ENCODE assay signal across 8 mouse cellular contexts in genomic region chr11:116272589-116273468, GRCm38 (mm10). TPM values are rescaled to one million over a fixed set of nuclear protein-coding genes. Genes with fewer than 3 reads are reported as not detected.
DNase-seq lines count a peak whose midpoint lies in the region; ATAC-seq and TF ChIP-seq lines count a peak whose summit lies in the region.

No protein-coding gene starts in this region.

- WGBS in cerebellum, adult 2 months = 36% methylated on average over 12 of the region's 12 CpGs
- WGBS in limb, embryonic 14.5 days = 44% methylated on average over 12 of the region's 12 CpGs
- WGBS in stomach, embryonic 15.5 days = 45% methylated on average over 12 of the region's 12 CpGs

- peak overlapping the region; percentile 56 for H3K4me2 ChIP-seq in limb, embryonic 14.5 days (replicated peaks; ENCODE audit: low read depth, low read length, severe bottlenecking)
- H3K4me2 ChIP-seq in stomach, embryonic 15.5 days = peak overlapping the region; percentile 73

- H3K4me1 ChIP-seq in cerebellum, adult 2 months (ENCODE audit: control insufficient read depth, insufficient read depth, low read length) = peaks cover 6% of the 10 kb centered on the region
- H3K4me1 ChIP-seq in testis, adult 2 months (ENCODE audit: control insufficient read depth, insufficient read depth, low read length) = peaks cover 2% of the 10 kb centered on the region
- H3K4me1 ChIP-seq in limb, embryonic 14.5 days (ENCODE audit: control insufficient read depth, insufficient read depth, low read length) = peaks cover 8% of the 10 kb centered on the region
- H3K4me1 ChIP-seq in stomach, embryonic 15.5 days = peaks cover 7% of the 10 kb centered on the region

- no peaks in the 10 kb centered on the region for H3K27me3 ChIP-seq in cerebellum, adult 2 months (ENCODE audit: control insufficient read depth, insufficient read depth, low read length)
- H3K27me3 ChIP-seq in testis, adult 2 months (ENCODE audit: control insufficient read depth, insufficient read depth, low read length) = no peaks in the 10 kb centered on the region
- H3K27me3 ChIP-seq in limb, embryonic 14.5 days (ENCODE audit: control insufficient read depth, insufficient read depth, low read length) = no peaks in the 10 kb centered on the region
- H3K27me3 ChIP-seq in stomach, embryonic 15.5 days (replicated peaks) = no peaks in the 10 kb centered on the region

- H3K9ac ChIP-seq in limb, embryonic 14.5 days (ENCODE audit: low read depth, low read length, severe bottlenecking) = peak overlapping the region; percentile 91
- H3K9ac ChIP-seq in stomach, embryonic 15.5 days = peak overlapping the region; percentile 73

- TF ChIP-seq CTCF in cerebellum, adult 2 months (IDR thresholded peaks at IDR 0.05; ENCODE audit: borderline replicate concordance, insufficient read depth, low read depth, low read length) = no peak
- TF ChIP-seq CTCF in testis, adult 2 months (IDR thresholded peaks at IDR 0.05; ENCODE audit: control insufficient read depth, insufficient read depth, insufficient replicate concordance, low read depth, low read length) = no peak

- DNase-seq in cerebellum, adult 2 months = no peak
- DNase-seq in cerebellum, adult 9-10 months = no peak
- DNase-seq in testis, postnatal 10 days (ENCODE audit: low spot score) = no peak
- no peak for DNase-seq in limb, embryonic 14.5 days (ENCODE audit: low spot score)
- no peak for DNase-seq in ovary, postnatal 14 days (ENCODE audit: low spot score)

- H3K36me3 ChIP-seq in testis, adult 2 months (ENCODE audit: control insufficient read depth, insufficient read depth, low read length) = peaks cover 2% of the 10 kb centered on the region
- H3K36me3 ChIP-seq in limb, embryonic 14.5 days (ENCODE audit: control insufficient read depth, insufficient read depth, low read length) = peaks cover 43% of the 10 kb centered on the region
- H3K36me3 ChIP-seq in stomach, embryonic 15.5 days = peaks cover 26% of the 10 kb centered on the region

- H3K27ac ChIP-seq in cerebellum, adult 2 months (ENCODE audit: insufficient read depth, low read length) = no peak overlapping the region
- H3K27ac ChIP-seq in testis, adult 2 months (ENCODE audit: control insufficient read depth, insufficient read depth, low read depth, low read length) = no peak overlapping the region
- H3K27ac ChIP-seq in limb, embryonic 14.5 days (replicated peaks; ENCODE audit: low read depth, low read length) = peak overlapping the region; percentile 68; the same call in 1 of the 2 replicates
- no peak overlapping the region for H3K27ac ChIP-seq in stomach, embryonic 15.5 days

- no peaks in the 10 kb centered on the region for H3K9me3 ChIP-seq in limb, embryonic 14.5 days (ENCODE audit: control insufficient read depth, low read length)
- no peaks in the 10 kb centered on the region for H3K9me3 ChIP-seq in stomach, embryonic 15.5 days

- no peak for TF ChIP-seq POLR2A in cerebellum, adult 2 months (IDR thresholded peaks at IDR 0.05; ENCODE audit: borderline replicate concordance, insufficient read depth, low read length)
- no peak for TF ChIP-seq POLR2A in testis, adult 2 months (IDR thresholded peaks at IDR 0.05; ENCODE audit: control insufficient read depth, low read depth, low read length)
- TF ChIP-seq POLR2A in limb, embryonic 14.5 days (IDR thresholded peaks at IDR 0.05; ENCODE audit: borderline replicate concordance, extremely low read depth, insufficient read depth, insufficient read length) = no peak

- peak overlapping the region; percentile 94 for H3K4me3 ChIP-seq in cerebellum, adult 2 months (replicated peaks; ENCODE audit: insufficient read depth, low read depth, low read length)
- H3K4me3 ChIP-seq in testis, adult 2 months (ENCODE audit: control insufficient read depth, low read depth, low read length) = peak overlapping the region; percentile 80
- H3K4me3 ChIP-seq in limb, embryonic 14.5 days (replicated peaks; ENCODE audit: low read length) = peak overlapping the region; percentile 96
- peak overlapping the region; percentile 92 for H3K4me3 ChIP-seq in stomach, embryonic 15.5 days (replicated peaks)

- no peak for ATAC-seq in limb, embryonic 14.5 days (ENCODE audit: low FRiP score, low read depth)
- ATAC-seq in stomach, embryonic 15.5 days (ENCODE audit: insufficient read depth, low FRiP score, low read depth) = no peak
- ATAC-seq in inflammation-experienced regulatory T-cells, adult 6 months = no peak

RNA-seq across cellular contexts. Expression of gene Srp68, which starts 1.2 kb away (rescaled TPM):
- polyA plus RNA-seq in cerebellum, adult 2 months (2012; rRNA removed) = 76.4 and 79.2 TPM in 2 replicates
- polyA plus RNA-seq in testis, adult 2 months (2012; rRNA removed) = 49.3 and 49.9 TPM in 2 replicates
- polyA plus RNA-seq in limb, embryonic 14.5 days (2012; rRNA removed) = 106 and 111 TPM in 2 replicates
- 94.9 and 103 TPM in 2 replicates for polyA plus RNA-seq in limb, embryonic 14.5 days (2014; fragmentation: Nextera tagmentation; extraction: Ambion mirVana)
- polyA plus RNA-seq in stomach, embryonic 15.5 days (2015; fragmentation: Nextera tagmentation; extraction: Ambion mirVana) = 89.5 and 101 TPM in 2 replicates
- 10 to 100 TPM; 40.4 to 44.2 (median 42.3) TPM for polyA plus RNA-seq in inflammation-experienced regulatory T-cells, adult 6 months (2017; shearing (Covaris generic))

RNA-seq across cellular contexts. Expression of gene Galr2, which starts 7.9 kb away (rescaled TPM):
- polyA plus RNA-seq in cerebellum, adult 2 months (2012; rRNA removed) = 0.05 TPM in 1 of 2 replicates, not detected in the other
- polyA plus RNA-seq in testis, adult 2 months (2012; rRNA removed) = 0.59 and 0.78 TPM in 2 replicates
- 0.24 and 0.59 TPM in 2 replicates for polyA plus RNA-seq in limb, embryonic 14.5 days (2012; rRNA removed)
- polyA plus RNA-seq in limb, embryonic 14.5 days (2014; fragmentation: Nextera tagmentation; extraction: Ambion mirVana) = 0.33 and 0.37 TPM in 2 replicates
- polyA plus RNA-seq in stomach, embryonic 15.5 days (2015; fragmentation: Nextera tagmentation; extraction: Ambion mirVana) = 0.15 and 0.35 TPM in 2 replicates
- not detected for polyA plus RNA-seq in inflammation-experienced regulatory T-cells, adult 6 months (2017; shearing (Covaris generic))

RNA-seq across cellular contexts. Expression of gene Exoc7, which starts 34.2 kb away (rescaled TPM):
- 104 and 118 TPM in 2 replicates for polyA plus RNA-seq in cerebellum, adult 2 months (2012; rRNA removed)
- polyA plus RNA-seq in testis, adult 2 months (2012; rRNA removed) = 40.3 and 45.3 TPM in 2 replicates
- 57.7 and 66.7 TPM in 2 replicates for polyA plus RNA-seq in limb, embryonic 14.5 days (2012; rRNA removed)
- polyA plus RNA-seq in limb, embryonic 14.5 days (2014; fragmentation: Nextera tagmentation; extraction: Ambion mirVana) = 72.0 and 72.7 TPM in 2 replicates
- polyA plus RNA-seq in stomach, embryonic 15.5 days (2015; fragmentation: Nextera tagmentation; extraction: Ambion mirVana) = 52.3 and 52.9 TPM in 2 replicates
- polyA plus RNA-seq in inflammation-experienced regulatory T-cells, adult 6 months (2017; shearing (Covaris generic)) = 10 to 100 TPM; 70.3 to 96.0 (median 70.6) TPM

RNA-seq across cellular contexts. Expression of gene Evpl, which starts 35.0 kb away (rescaled TPM):
- 1.2 and 1.6 TPM in 2 replicates for polyA plus RNA-seq in cerebellum, adult 2 months (2012; rRNA removed)
- 1.1 and 1.2 TPM in 2 replicates for polyA plus RNA-seq in testis, adult 2 months (2012; rRNA removed)
- polyA plus RNA-seq in limb, embryonic 14.5 days (2012; rRNA removed) = 6.0 and 8.2 TPM in 2 replicates
- 17.0 and 21.8 TPM in 2 replicates for polyA plus RNA-seq in limb, embryonic 14.5 days (2014; fragmentation: Nextera tagmentation; extraction: Ambion mirVana)
- polyA plus RNA-seq in stomach, embryonic 15.5 days (2015; fragmentation: Nextera tagmentation; extraction: Ambion mirVana) = 9.8 and 17.0 TPM in 2 replicates
- not detected for polyA plus RNA-seq in inflammation-experienced regulatory T-cells, adult 6 months (2017; shearing (Covaris generic))
